Mouse (Mus musculus): ENCODE data around the gene Hnf4a.

- TF ChIP-seq CTCF (IDR thresholded peaks at IDR 0.05; ENCODE audit: extremely low read depth, insufficient read depth, low read length) (no peak), POLR2A (IDR thresholded peaks at IDR 0.05; ENCODE audit: extremely low read depth, insufficient read depth, low read length) (no peak)
Measured at GRCm38 (mm10) chr2:163462801-163463200, 43.8 kb upstream of the Hnf4a start.

Data from cortical plate, adult 2 months (tissue).